Mouse (Mus musculus) mesoderm, embryonic 11.5 days (tissue): ENCODE measurements around the gene Fgb.

Experiments used
- DNase-seq: peaks from one replicate; pipeline ENCODE4 v3.0.0-alpha.2; 2012; ENCODE audit warnings: low read depth, low spot score

The Fgb gene

GRCm38 (mm10) chr3:83049680-83050079 lies at the start of gene Fgb:
Gene Fgb, minus strand, starts transcription at chr3:83049863.
- no peak for DNase-seq

GRCm38 (mm10) chr3:83099139-83099538 lies 49.5 kb upstream of the Fgb start:
- no peak for DNase-seq

GRCm38 (mm10) chr3:83098546-83099034 lies 48.9 kb upstream of the Fgb start:
- DNase-seq, result peak; percentile 52

- DNase-seq, result no peak
Observed at GRCm38 (mm10) chr3:83097586-83097985, 47.9 kb upstream of the Fgb start.

DNA sequence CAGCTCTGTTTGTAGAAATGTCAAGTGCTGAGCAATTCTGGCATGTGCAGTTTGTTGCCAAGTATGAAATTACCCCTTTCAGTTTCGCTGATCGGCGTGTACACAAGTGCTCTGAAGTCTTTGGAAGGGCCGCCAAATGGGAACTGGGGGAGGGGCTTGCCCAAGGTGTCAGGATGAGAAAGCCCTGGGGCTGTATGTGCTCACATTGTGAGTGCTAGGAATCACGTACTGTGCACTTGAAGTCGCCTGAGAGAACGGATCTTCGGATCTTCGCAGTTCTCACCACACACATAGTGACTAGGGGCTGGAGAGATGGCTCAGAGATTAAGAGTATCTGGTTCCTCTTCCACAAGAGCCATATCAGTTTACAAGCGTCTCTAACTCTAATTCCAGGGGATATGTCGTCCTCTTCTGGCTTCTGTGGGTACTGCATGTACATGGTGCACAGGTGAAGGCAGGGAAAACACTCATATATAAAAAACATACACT lies 30.9 kb upstream of the Fgb start:
- DNase-seq, result peak; percentile 72

GRCm38 (mm10) chr3:83076563-83076962 lies 26.9 kb upstream of the Fgb start:
- peak; percentile 9 for DNase-seq

- no peak for DNase-seq
Observed at GRCm38 (mm10) chr3:83070231-83070630, 20.6 kb upstream of the Fgb start.

GRCm38 (mm10) chr3:83068869-83069268 lies 19.2 kb upstream of the Fgb start:
- no peak for DNase-seq

- no peak for DNase-seq
Observed at GRCm38 (mm10) chr3:83067920-83068319, 18.3 kb upstream of the Fgb start.

- no peak for DNase-seq
Observed at GRCm38 (mm10) chr3:83057046-83057445, 7.4 kb upstream of the Fgb start.

- peak; percentile 98 for DNase-seq
Observed at GRCm38 (mm10) chr3:83055281-83056038, 5.8 kb upstream of the Fgb start, which contains the start of gene Plrg1. Gene Plrg1, plus strand, starts transcription at chr3:83055522.

GRCm38 (mm10) chr3:83054759-83055158 lies 5.1 kb upstream of the Fgb start:
- no peak for DNase-seq

DNA sequence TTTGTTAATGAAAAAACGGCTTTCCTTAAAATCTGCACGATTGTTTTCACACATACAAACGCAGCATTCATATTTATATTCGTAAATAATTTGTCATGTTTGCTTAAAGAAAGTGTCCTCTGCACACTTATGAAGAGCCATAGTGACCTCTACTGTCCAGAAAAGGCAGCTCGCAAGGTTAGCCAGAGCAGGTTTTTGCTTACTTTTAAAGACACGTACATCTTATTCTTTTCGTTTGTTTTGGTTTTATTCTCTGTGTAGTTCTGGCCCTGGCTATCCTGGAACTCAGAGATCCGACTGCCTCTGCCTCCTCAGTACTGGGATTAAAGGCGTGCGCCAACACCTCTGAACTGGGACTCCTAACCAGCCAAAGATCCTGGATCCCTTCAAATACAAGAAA lies 4.1 kb upstream of the Fgb start:
- peak; percentile 18 for DNase-seq

- no peak for DNase-seq
Observed at GRCm38 (mm10) chr3:83053126-83053525, 3.5 kb upstream of the Fgb start.

DNA sequence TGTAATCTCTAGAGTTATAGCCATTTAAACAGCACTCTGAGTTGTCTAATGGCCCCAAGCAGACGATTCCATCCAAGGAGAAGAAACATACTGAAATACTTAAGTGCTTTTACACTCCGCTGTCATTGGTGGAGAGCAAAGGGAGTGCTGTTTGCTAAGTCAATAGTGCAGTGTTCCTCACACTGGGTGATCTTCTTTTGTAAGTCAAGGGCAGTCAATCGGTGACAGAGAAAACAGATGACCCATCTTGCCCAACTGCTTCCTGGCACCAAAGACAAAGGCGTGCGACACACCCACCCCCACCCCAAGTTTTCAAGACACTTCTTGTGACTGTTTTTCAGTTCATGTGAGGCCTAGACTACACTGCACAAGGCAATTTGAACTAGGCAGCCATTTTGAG lies 2.4 kb upstream of the Fgb start:
- no peak for DNase-seq

- no peak for DNase-seq
Observed at GRCm38 (mm10) chr3:83050661-83051060, 998 bp upstream of the Fgb start.

DNA sequence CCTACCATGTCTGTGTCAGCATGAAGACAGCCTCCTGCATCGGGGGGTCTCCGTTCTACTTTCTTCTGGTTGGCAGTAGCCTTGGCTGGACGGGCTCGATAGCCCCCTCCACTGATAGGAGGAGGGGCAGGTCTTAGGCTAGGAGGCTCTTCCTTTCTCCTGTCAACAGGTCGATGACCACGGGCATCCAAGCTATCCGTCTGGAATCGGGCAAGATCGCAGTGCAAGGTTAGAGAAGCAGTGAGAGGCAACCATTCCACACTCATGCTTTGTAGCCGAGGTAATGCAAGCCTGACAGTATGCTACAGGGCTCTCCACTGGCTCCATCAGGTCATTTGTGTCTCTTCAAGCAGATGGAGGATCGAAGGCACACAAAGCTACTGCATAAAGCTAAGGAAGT lies 3.0 kb downstream of the Fgb start:
- no peak for DNase-seq

DNA sequence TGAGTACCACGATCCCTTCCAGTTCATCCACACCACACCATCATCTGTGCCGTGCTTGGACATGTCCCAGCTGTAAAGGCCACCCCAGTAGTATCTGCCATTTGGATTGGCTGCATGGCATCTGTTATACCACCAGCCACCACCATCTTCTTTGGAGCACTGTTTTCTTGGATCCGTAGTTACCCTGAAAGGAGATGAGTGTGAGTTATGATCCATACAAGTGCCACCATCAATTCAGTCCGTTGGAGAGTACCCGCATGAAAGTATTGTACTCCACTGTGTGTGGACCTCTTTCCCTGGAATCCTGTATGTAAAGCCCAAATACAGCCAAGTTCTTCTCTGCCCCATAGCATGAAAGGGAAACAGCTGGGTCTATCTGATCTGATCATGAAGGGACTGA lies 7.2 kb downstream of the Fgb start:
- no peak for DNase-seq

- no peak for DNase-seq
Observed at GRCm38 (mm10) chr3:83039666-83040065, 10.0 kb downstream of the Fgb start.

GRCm38 (mm10) chr3:83038865-83039264 lies 10.8 kb downstream of the Fgb start:
- DNase-seq, result no peak

DNA sequence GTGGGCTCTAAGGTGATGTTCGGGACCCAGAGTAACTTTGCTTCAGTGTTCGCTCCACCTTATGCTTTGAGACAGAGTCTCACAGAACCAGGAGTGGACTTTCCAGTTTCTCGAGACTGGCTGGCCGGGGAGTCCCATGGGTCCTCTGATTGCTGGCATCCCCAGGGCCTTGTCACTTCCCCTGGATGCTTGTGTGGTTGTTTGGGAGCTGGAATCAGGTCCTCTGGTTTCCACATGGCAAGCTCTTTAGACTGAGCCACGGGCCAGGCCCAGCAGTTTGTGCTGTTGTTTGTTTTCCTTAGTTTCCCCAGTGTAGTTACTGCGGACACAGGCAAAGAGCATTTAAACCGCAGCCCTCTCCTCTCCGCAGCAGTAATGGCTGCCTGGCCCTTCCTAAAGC lies 15.9 kb downstream of the Fgb start:
- no peak for DNase-seq

- DNase-seq, result no peak
Observed at GRCm38 (mm10) chr3:83032746-83033308, 16.8 kb downstream of the Fgb start.

- DNase-seq, result no peak
Observed at GRCm38 (mm10) chr3:83030331-83030730, 19.3 kb downstream of the Fgb start.
